Mouse (Mus musculus) heart, postnatal 0 days (tissue): ENCODE measurements at regions not wholly inside any gene's neighbourhood (a gene's known extent, or its start where the extent isn't known, plus 50 kb on each side); places are given as distances from the start of the nearest gene placed in this dataset.

Experiments used
- CTCF ChIP-seq: IDR thresholded peaks from 2 replicates; pipeline ENCODE4 v1.5.1; 2016; ENCODE audit warnings: antibody characterized with exemption, control low read depth, low read depth
- EP300 ChIP-seq: IDR thresholded peaks from 2 replicates; pipeline ENCODE4 v1.6.1; 2016; ENCODE audit warnings: antibody characterized with exemption, low read depth

GRCm38 (mm10) chr5:133189798-133190571, 646.8 kb upstream of the Auts2 start:
- TF ChIP-seq CTCF: no peak
- no peak for TF ChIP-seq EP300
